Mouse (Mus musculus) ES-Bruce4 (cell line): ENCODE measurements around the gene Cysrt1.
"Not testable (repeated sequence)": the region's sequence is repeated elsewhere in the genome, so short reads cannot be mapped to it uniquely, and the experiment has no call there.

Experiments used
- CTCF ChIP-seq: IDR thresholded peaks from one replicate; pipeline ENCODE4 v1.8.1; 2011; ENCODE audit warnings: low read depth, low read length
- POLR2A ChIP-seq: IDR thresholded peaks from one replicate; pipeline ENCODE4 v1.8.1; 2011; ENCODE audit warnings: low read length; ENCODE audit not compliant: insufficient read depth

DNA sequence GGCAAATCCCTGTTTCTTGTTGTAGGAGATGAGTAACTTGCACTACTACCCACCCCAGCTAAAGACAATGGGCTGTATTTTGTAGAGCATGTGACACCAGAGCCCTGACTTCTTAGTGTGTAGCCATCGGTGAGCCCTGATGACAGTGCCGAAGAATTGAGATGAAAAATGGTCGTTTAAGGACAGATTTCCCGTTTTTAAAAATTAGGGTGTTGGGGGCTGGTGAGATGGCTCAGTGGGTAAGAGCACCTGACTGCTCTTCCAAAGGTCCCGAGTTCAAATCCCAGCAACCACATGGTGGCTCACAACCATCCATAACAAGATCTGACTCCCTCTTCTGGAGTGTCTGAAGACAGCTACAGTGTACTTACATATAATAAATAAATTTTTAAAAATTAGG lies 15.0 kb upstream of the Cysrt1 start:
- TF ChIP-seq POLR2A, CTCF: not testable (repeated sequence)
